In genomic region chr2:181838293-181838680, GRCm38 (mm10) we compare ENCODE assay signal across 8 mouse cellular contexts. TPM values are rescaled to one million over a fixed set of nuclear protein-coding genes. Genes with fewer than 3 reads are reported as not detected.
DNase-seq lines count a peak whose midpoint lies in the region; ATAC-seq lines count a peak whose summit lies in the region.

No protein-coding gene starts in this region.

- H3K4me2 ChIP-seq in heart, embryonic 15.5 days: peak overlapping the region; percentile 70
- H3K4me2 ChIP-seq in midbrain, embryonic 13.5 days (replicated peaks): peak overlapping the region; percentile 78

- WGBS in heart, embryonic 15.5 days: 2% methylated on average over 3 of the region's 3 CpGs
- 1% methylated on average over 3 of the region's 3 CpGs for WGBS in midbrain, embryonic 13.5 days

- peak overlapping the region; percentile 75 for H3K4me3 ChIP-seq in heart, embryonic 15.5 days
- peak overlapping the region; percentile 69 for H3K4me3 ChIP-seq in midbrain, embryonic 13.5 days (replicated peaks)

- DNase-seq in 3T3-L1 (ENCODE audit: low read depth, low spot score) (peak; percentile 29), A20 (ENCODE audit: low read depth, low spot score) (peak; percentile 47)
- peak; percentile 34 to 42 for DNase-seq in cerebellum, postnatal 14 days
- DNase-seq in kidney, postnatal 36 days: peak; percentile 7 to 21
- DNase-seq in urinary bladder, postnatal 25 days (ENCODE audit: low spot score): no peak
- no peak for DNase-seq in urinary bladder, postnatal 10 days (ENCODE audit: low spot score)

- H3K36me3 ChIP-seq in heart, embryonic 15.5 days: peaks cover 6% of the 10 kb centered on the region; the same call in 1 of the 2 replicates
- H3K36me3 ChIP-seq in midbrain, embryonic 13.5 days: peaks cover 9% of the 10 kb centered on the region

- no peaks in the 10 kb centered on the region for H3K27me3 ChIP-seq in heart, embryonic 15.5 days
- H3K27me3 ChIP-seq in midbrain, embryonic 13.5 days: no peaks in the 10 kb centered on the region

- H3K27ac ChIP-seq in heart, embryonic 15.5 days: peak overlapping the region; percentile 89
- H3K27ac ChIP-seq in midbrain, embryonic 13.5 days: peak overlapping the region; percentile 85

- H3K9me3 ChIP-seq in heart, embryonic 15.5 days (replicated peaks): no peaks in the 10 kb centered on the region
- no peaks in the 10 kb centered on the region for H3K9me3 ChIP-seq in midbrain, embryonic 13.5 days

- H3K4me1 ChIP-seq in heart, embryonic 15.5 days (replicated peaks): peaks cover 10% of the 10 kb centered on the region
- H3K4me1 ChIP-seq in midbrain, embryonic 13.5 days (replicated peaks): peaks cover 17% of the 10 kb centered on the region

- no peak for ATAC-seq in heart, embryonic 15.5 days (replicated peaks; ENCODE audit: insufficient number of reproducible peaks, insufficient read depth, low FRiP score, low read depth)
- peak; percentile 47 for ATAC-seq in midbrain, embryonic 13.5 days

- peak overlapping the region; percentile 78 for H3K9ac ChIP-seq in heart, embryonic 15.5 days
- peak overlapping the region; percentile 83 for H3K9ac ChIP-seq in midbrain, embryonic 13.5 days (replicated peaks)

RNA-seq across cellular contexts. Expression of gene Pcmtd2, which starts 0.6 kb away (rescaled TPM):
- 27.0 and 29.3 TPM in 2 replicates for polyA plus RNA-seq in heart, embryonic 15.5 days (2015; fragmentation: Nextera tagmentation; extraction: Ambion mirVana)
- 36.3 and 38.2 TPM in 2 replicates for polyA plus RNA-seq in midbrain, embryonic 13.5 days (2015; fragmentation: Nextera tagmentation; extraction: Ambion mirVana)

RNA-seq across cellular contexts. Expression of gene Polr3k, which starts 25.9 kb away (rescaled TPM):
- 37.9 and 41.5 TPM in 2 replicates for polyA plus RNA-seq in heart, embryonic 15.5 days (2015; fragmentation: Nextera tagmentation; extraction: Ambion mirVana)
- 98.4 and 110 TPM in 2 replicates for polyA plus RNA-seq in midbrain, embryonic 13.5 days (2015; fragmentation: Nextera tagmentation; extraction: Ambion mirVana)

Comparison
In these comparisons a context has a peak if more than half of its experiments do, and no peak if none do; other contexts are left out.
1. DNase-seq: peak in 3T3-L1 (single experiment), A20 (single experiment), cerebellum, postnatal 14 days (2 of 2) and kidney, postnatal 36 days (2 of 2); none in urinary bladder, postnatal 25 days (single experiment) and urinary bladder, postnatal 10 days (single experiment).